Mouse (Mus musculus) midbrain, embryonic 10.5 days (tissue): ENCODE measurements around the gene Ndufaf1. TPM values are rescaled to one million over a fixed set of nuclear protein-coding genes. Genes with fewer than 3 reads are reported as not detected.
"Not testable (repeated sequence)": the region's sequence is repeated elsewhere in the genome, so short reads cannot be mapped to it uniquely, and the experiment has no call there.

Experiments
- DNase-seq: peaks from one replicate; pipeline ENCODE4 v3.0.0-alpha.2; 2017; ENCODE audit warnings: low spot score
- H3K27ac ChIP-seq: fragments of 300-500 bp; sonication (generic); replicated peaks from 2 replicates; pipeline ENCODE4 v1.5.1; 2016; ENCODE audit warnings: mild to moderate bottlenecking
- H3K27me3 ChIP-seq: fragments of 300-500 bp; sonication (generic); 2 replicates; pipeline ENCODE4 v1.6.1; 2016; ENCODE audit warnings: low read depth, mild to moderate bottlenecking; ENCODE audit not compliant: poor library complexity, severe bottlenecking
- H3K36me3 ChIP-seq: fragments of 300-500 bp; sonication (generic); 2 replicates; pipeline ENCODE4 v1.6.1; 2016; ENCODE audit warnings: mild to moderate bottlenecking, moderate library complexity
- H3K4me1 ChIP-seq: fragments of 300-500 bp; sonication (generic); 2 replicates; pipeline ENCODE4 v1.6.1; 2016
- H3K4me3 ChIP-seq: fragments of 300-500 bp; sonication (generic); 2 replicates; pipeline ENCODE4 v1.5.1; 2016; ENCODE audit warnings: mild to moderate bottlenecking, moderate library complexity
- H3K9me3 ChIP-seq: fragments of 300-500 bp; sonication (generic); replicated peaks from 2 replicates; pipeline ENCODE4 v1.6.1; 2016; ENCODE audit warnings: mild to moderate bottlenecking
- WGBS: fragments of 180-500 bp; shearing (Covaris S2); methylation state at CpG from one replicate; pipeline ENCODE4 v1.1.7; 2016; 5-methylcytosine and 5-hydroxymethylcytosine counted together
- polyA plus RNA-seq: library from polyadenylated mRNA; unstranded; fragments of >200 nt; fragmentation: Nextera tagmentation; extraction: Ambion mirVana; gene quantifications from 2 replicates; pipeline ENCODE4 v1.2.1, GENCODE M21; 2016

Ndufaf1 gene
- polyA plus RNA-seq, 1 experiment from 2014 or later = 46.2 TPM

DNA sequence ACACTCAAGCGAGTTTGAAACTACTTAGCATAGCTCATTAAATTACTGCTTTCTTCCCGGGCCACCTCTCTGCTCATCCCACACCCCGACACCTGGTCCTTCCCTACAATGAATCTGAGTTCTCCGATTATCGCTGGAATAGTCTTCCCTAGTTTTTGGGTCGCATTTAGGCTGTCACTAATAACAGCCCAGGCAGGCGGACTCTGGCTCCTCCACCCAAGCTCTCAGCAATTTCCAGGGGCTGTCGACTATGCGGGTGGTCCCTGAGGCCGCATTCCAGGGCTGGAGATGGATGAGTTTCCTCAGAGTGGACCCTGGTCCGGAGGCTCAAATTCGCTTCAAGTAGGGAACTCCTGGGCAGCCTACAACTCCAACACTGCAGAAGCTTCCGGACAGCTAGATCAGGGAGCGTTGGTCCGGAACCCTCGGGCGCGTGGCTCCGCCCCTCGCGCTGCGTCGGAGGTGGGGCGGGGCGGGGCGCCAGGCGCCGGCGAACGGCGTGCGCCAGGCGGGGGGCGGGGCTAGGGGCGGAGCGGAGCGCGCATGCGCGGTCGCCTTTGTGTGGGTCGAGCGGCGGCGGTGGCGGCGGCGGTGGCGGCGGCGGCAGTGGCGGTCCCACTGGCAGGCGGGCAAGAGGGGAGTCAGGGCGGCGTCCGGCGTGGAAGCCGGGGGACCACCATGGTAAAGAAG, 12.0 kb upstream of the Ndufaf1 start, which contains the start of gene Rtf1:
Rtf1 (plus strand) TSS at position 544 of the 690 bp plus-strand sequence.
- WGBS = 1% methylated on average over 57 of the region's 58 CpGs

DNA sequence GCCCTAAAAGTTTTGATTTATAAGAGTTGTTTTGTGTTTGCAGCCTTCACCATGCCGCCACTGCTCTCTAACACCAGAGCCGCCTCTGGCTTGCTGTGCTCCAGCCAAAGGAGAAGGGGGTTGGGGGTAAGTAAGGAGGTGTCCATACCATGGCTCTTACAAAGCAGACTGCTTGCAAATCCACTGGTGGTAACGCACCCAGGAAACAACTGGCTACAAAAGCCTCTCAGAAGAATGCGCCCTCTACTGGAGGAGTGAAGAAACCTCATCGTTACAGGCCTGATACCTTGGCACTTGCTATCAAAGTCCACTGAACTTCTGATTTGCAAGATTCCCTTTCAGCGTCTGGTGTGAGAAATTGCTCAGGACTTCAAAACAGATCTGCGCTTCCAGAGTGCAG, 6.4 kb upstream of the Ndufaf1 start:
- Histone ChIP-seq H3K4me1 (peaks cover 2% of the 10 kb centered on the region), H3K9me3 (no peaks in the 10 kb centered on the region), H3K27ac (no peak overlapping the region), H3K4me3 (no peak overlapping the region), H3K36me3 (no peaks in the 10 kb centered on the region), H3K27me3 (0 out of 2 replicates have a peak, but pooled peaks cover 4% of the 10 kb centered on the region)
- peak; percentile 23 for DNase-seq
- WGBS = 16% methylated on average over 7 of the region's 7 CpGs

More for the DNA sequence above, 12.0 kb upstream of the Ndufaf1 start, which contains the start of gene Rtf1:
- Histone ChIP-seq H3K4me3 (peak within 1 kb of the TSS; percentile 99), H3K36me3 (peaks cover 8% of the 10 kb centered on the region), H3K9me3 (no peaks in the 10 kb centered on the region), H3K27ac (peak within 1 kb of the TSS; percentile 93), H3K4me1 (peaks cover 25% of the 10 kb centered on the region), H3K27me3 (0 out of 2 replicates have a peak, but pooled peaks cover 4% of the 10 kb centered on the region)
- peak; percentile 95 for DNase-seq

DNA sequence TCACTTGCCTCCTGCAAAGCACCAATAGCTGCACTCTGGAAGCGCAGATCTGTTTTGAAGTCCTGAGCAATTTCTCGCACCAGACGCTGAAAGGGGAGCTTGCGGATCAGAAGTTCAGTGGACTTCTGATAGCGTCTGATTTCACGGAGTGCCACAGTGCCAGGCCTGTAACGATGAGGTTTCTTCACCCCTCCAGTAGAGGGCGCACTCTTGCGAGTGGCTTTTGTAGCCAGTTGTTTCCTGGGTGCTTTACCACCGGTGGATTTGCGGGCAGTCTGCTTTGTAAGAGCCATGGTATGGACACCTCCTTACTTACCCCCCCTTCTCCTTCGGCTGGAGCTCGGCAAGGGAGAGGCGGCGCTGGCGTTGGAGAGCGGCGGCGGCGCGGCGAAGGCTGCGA, 3.1 kb upstream of the Ndufaf1 start:
- not testable (repeated sequence) for H3K36me3 ChIP-seq, H3K27ac ChIP-seq, H3K27me3 ChIP-seq, H3K9me3 ChIP-seq, H3K4me3 ChIP-seq, DNase-seq
- peaks cover 14% of the 10 kb centered on the region for H3K4me1 ChIP-seq
- 73% methylated on average over 22 of the region's 23 CpGs for WGBS

DNA sequence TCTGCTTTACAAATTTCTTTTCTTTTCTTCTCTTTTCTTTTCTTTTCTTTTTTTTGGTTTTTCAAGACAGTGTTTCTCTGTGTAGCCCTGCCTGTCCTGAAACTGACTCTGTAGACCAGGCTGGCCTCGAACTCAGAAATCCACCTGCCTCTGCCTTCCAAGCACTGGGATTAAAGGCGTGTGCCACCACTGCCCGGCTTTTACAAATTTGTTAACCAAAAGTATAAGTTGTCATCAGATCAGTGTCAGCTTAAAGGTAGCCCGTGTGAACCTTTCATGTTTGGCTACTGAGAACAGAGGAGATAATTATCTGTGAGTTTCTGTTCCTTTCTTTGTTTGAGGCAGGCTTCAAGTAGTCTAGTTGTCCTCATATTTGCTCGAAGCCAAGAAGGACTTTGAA, 18.4 kb downstream of the Ndufaf1 start:
- no peaks in the 10 kb centered on the region for H3K4me1 ChIP-seq
- H3K27me3 ChIP-seq = no peaks in the 10 kb centered on the region
- H3K4me3 ChIP-seq = no peak overlapping the region
- H3K9me3 ChIP-seq = no peaks in the 10 kb centered on the region
- H3K27ac ChIP-seq = no peak overlapping the region
- no peak for DNase-seq
- WGBS = 93% methylated on average over 5 of the region's 5 CpGs
- peaks cover 99% of the 10 kb centered on the region for H3K36me3 ChIP-seq

DNA sequence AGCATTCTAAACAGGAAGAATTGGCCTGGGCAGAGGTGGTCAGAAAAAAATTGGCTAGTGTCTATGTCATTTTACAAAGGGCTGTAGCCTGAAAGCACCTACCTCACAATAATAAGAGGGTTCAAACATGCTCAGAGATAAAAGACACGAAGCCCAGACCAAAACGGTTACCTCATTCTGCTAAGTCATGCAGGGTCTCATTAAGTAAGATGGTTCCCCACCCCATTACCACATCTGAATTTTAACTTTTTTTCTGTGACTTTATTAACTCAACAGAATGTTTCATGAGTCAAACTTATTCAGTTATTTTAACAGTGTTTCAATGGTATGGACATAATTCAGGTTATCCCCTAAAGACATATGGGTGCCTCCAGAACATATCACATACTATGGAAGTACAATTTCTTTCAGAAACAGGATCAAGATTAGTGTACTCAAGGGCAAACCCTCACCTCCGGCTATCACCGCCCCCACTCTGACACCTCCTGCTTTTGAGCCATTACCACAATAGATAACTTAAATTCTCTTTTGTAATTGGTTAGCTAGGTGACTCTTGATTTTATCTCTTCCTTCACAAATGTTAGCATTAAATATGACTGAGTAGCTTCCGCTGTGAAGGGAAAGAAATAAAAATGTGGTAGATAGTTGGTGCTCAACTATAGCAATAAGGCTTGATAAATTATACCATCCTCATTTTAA, 21.3 kb downstream of the Ndufaf1 start:
- Histone ChIP-seq H3K4me1 (no peaks in the 10 kb centered on the region), H3K36me3 (peaks cover 99% of the 10 kb centered on the region), H3K27me3 (no peaks in the 10 kb centered on the region), H3K27ac (no peak overlapping the region), H3K4me3 (no peak overlapping the region), H3K9me3 (no peaks in the 10 kb centered on the region)
- 98% methylated on average over 5 of the region's 5 CpGs for WGBS
- DNase-seq = no peak

DNA sequence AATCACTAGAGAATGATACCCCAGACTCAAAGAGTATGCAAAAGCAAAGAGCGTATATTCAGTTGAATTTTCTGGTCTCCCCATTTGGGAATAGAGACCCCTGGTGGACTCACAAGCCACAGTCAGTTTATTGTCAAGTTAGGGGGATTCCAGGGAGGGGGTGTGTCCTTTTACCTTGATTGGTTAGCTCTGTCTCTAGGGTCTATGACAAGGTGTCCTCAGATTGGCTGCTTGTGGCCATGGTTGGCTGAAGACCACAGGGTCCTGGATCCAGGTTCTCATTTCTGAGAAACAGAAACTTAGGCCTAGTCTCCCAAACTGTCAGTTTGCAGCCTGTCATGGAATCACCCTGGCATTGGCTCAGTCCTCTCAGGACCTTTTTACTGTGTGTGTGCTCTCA, 25.8 kb downstream of the Ndufaf1 start:
- Histone ChIP-seq H3K4me3 (no peak overlapping the region), H3K36me3 (peaks cover 100% of the 10 kb centered on the region), H3K27ac (no peak overlapping the region), H3K4me1 (no peaks in the 10 kb centered on the region), H3K27me3 (no peaks in the 10 kb centered on the region), H3K9me3 (no peaks in the 10 kb centered on the region)
- no peak for DNase-seq
- WGBS = 85% methylated on average over 1 of the region's 1 CpGs

DNA sequence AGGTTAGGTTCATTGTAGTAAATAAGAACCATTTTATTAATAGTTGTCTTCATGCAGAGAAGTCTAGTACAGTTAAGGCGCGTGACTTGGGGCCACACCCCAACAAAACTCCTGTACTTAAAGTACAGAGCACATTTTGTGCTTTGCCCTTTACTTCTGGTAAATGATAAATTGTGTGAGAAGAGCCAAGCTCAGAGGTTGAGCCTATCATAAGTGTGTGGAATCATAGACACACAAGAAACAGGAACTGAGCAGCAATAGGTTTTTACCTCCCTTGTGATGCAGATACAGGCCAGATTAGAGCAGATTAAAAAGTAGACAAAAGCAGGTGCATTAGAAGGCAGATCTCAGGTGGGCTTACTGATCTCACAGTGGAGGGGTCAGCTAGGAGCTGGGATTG, 41.3 kb downstream of the Ndufaf1 start:
- no peak for DNase-seq
- Histone ChIP-seq H3K36me3 (peaks cover 42% of the 10 kb centered on the region), H3K9me3 (no peaks in the 10 kb centered on the region), H3K4me3 (peak overlapping the region; percentile 28; the same call in 1 of the 2 replicates), H3K27me3 (no peaks in the 10 kb centered on the region), H3K4me1 (peaks cover 40% of the 10 kb centered on the region), H3K27ac (no peak overlapping the region)
- WGBS = 100% methylated on average over 2 of the region's 2 CpGs

DNA sequence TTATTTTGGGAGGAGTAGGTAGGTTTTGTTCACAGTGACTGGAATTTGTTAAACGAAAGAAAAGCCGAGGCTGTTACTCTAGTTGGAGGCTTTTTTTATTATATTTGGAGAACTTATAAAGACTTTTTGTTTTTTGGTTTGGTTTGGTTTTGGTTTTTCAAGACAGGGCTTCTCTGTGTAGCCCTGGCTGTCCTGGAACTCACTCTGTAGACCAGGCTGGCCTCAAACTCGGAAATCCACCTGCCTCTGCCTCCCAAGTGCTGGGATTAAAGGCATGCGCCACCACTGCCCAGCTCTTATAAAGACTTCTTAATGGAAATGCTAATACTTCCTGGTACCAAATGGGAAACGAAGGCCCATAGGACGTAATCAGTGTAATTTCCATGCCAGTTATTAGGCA, 43.6 kb downstream of the Ndufaf1 start:
- peak overlapping the region; percentile 94 for H3K27ac ChIP-seq
- H3K9me3 ChIP-seq = not testable (repeated sequence)

DNA sequence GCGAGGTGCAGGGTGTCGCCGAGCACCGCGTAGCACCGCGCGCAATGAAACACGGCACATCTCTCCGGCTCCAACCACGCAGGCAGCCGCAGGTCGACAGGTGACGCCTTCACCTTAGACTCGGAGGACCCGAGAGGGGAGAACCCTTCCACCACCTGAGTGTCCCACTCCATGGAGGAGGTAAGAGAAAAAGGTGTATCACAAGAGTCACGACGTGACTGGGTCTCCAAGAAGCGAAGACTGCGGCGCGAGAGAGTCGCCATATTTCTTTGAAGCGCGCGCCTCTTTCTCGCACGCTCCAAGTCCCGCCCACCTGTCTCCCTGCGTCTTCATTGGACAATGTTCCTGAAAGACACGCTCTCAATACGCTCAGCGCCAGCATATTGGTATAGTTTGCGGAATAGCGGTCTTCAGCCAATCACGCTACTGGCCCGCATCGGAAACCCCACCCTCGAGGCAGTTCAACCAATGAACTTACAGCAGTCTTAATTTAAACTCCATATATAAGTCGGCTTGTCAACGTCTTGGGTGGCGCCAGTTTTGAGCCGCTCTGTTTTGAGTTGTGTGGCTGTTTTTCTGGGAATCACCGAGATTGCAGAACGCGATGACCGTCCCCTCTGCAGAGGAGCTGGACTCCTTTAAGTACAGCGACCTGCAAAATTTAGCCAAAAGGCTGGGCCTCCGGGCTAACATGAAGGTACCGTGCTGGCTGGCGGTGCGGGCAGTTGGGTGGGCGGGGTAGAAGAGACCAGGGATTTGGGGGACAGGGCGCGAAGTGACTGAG, 44.2 kb downstream of the Ndufaf1 start, which contains the start of the genes Nusap1 and Oip5:
Nusap1 (plus strand) TSS at position 100 of the 784 bp plus-strand sequence.
Oip5 (minus strand) TSS at position 271 of the 784 bp plus-strand sequence.
- H3K9me3 ChIP-seq = no peaks in the 10 kb centered on the region
- peak within 1 kb of the TSS; percentile 87 for H3K4me3 ChIP-seq
- WGBS = under 1% methylated on average over 55 of the region's 55 CpGs
- no peaks in the 10 kb centered on the region for H3K27me3 ChIP-seq
- peak within 1 kb of the TSS; percentile 94 for H3K27ac ChIP-seq
- peaks cover 29% of the 10 kb centered on the region for H3K36me3 ChIP-seq
- peaks cover 40% of the 10 kb centered on the region for H3K4me1 ChIP-seq
- DNase-seq = peak; percentile 93

More for the DNA sequence above, 43.6 kb downstream of the Ndufaf1 start:
- H3K4me3 ChIP-seq = peak overlapping the region; percentile 87
- not testable (repeated sequence) for DNase-seq, H3K27me3 ChIP-seq
- WGBS = 18% methylated on average over 6 of the region's 6 CpGs
- H3K4me1 ChIP-seq = peaks cover 40% of the 10 kb centered on the region
- H3K36me3 ChIP-seq = peaks cover 29% of the 10 kb centered on the region

DNA sequence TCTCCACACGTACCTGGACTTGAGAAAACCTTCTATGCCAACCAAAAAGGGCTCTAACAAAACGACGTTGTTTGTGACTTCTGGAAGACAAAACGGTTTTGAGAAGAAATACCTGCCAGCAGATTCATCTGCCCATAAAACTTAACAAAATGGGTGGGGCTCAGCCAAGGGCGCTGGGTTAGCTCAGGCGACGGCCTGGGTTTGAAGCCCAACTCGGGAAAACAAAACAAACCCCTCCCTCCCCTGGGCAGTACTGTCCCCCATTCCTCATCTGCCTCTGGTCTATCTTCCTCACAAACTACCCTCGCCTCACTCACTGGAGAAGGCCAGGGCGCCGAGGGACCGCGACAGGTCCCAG, 44.8 kb downstream of the Ndufaf1 start:
- Histone ChIP-seq H3K27me3 (no peaks in the 10 kb centered on the region), H3K4me1 (peaks cover 40% of the 10 kb centered on the region), H3K27ac (peak overlapping the region; percentile 94), H3K4me3 (peak overlapping the region; percentile 87), H3K9me3 (no peaks in the 10 kb centered on the region), H3K36me3 (peaks cover 30% of the 10 kb centered on the region)
- DNase-seq = no peak
- under 1% methylated on average over 13 of the region's 13 CpGs for WGBS

DNA sequence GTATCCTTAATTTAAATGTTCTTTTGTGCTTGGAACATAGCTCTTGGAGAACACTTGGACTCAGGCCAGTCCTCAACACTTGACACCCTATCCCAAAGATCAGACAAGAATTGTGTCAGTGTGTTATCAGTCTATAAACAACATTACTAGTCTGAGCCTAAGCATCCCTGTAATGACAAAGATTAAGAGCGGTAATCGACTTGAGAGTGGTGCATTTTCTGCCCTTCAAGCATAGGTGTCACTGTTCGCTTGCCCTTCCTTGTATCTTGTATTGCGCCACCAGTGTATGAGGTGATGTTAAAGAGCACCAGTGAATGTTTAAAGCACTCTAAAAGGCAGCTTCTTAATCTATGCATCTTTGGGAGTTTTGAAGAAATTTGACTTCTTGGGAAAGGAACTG, 55.6 kb downstream of the Ndufaf1 start:
- Histone ChIP-seq H3K4me1 (no peaks in the 10 kb centered on the region), H3K27me3 (no peaks in the 10 kb centered on the region), H3K4me3 (no peak overlapping the region), H3K27ac (no peak overlapping the region), H3K36me3 (peaks cover 97% of the 10 kb centered on the region), H3K9me3 (no peaks in the 10 kb centered on the region)
- WGBS = 95% methylated on average over 4 of the region's 4 CpGs
- DNase-seq = no peak
